Mouse (Mus musculus): ENCODE data around the gene Ppp1cc.

DNA sequence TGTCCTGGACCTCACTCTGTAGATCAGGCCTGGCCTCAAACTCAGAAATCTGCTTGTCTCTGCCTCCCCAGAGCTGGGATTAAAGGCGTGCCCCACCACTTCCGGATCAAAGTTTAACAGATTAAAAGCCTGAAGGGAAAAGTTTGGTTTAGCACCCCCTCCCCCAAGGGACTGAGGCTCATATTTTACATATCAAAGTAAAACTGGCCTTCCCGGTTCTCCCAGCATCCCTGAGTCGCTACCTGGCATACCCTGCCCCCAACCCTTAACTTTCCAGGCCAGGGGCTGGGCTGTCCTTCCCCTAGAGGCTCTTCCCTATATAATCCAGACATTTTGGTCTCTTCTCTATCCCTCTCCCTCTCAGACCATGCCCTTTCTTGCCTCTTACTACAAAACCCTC is 8.8 kb upstream of the Ppp1cc start:
- TF ChIP-seq CTCF (IDR thresholded peaks at IDR 0.05; ENCODE audit: insufficient read depth, low read length), result no peak
- TF ChIP-seq POLR2A (IDR thresholded peaks at IDR 0.05; ENCODE audit: borderline replicate concordance, extremely low read depth, low read depth, low read length), result no peak

Measured in lung, adult 2 months (tissue).